Mouse (Mus musculus): ENCODE data around the gene Gm21958. TPM values are rescaled to one million over a fixed set of nuclear protein-coding genes. Genes with fewer than 3 reads are reported as not detected.

Gene Gm21958
- 1.3 and 2.0 TPM in 2 replicates for polyA plus RNA-seq (2016; fragmentation: Nextera tagmentation; extraction: Ambion mirVana)

GRCm38 (mm10) chr3:54714253-54714652 is at the start of gene Gm21958:
TSS of gene Gm21958 (minus strand) at chr3:54714353.
- no peaks in the 10 kb centered on the region for H3K4me1 ChIP-seq
- no peak within 1 kb of the TSS for H3K9ac ChIP-seq
- H3K36me3 ChIP-seq (replicated peaks), result peaks cover 76% of the 10 kb centered on the region
- H3K27ac ChIP-seq, result no peak within 1 kb of the TSS
- no peak within 1 kb of the TSS for H3K4me2 ChIP-seq
- no peak for ATAC-seq (ENCODE audit: low FRiP score)
- no peaks in the 10 kb centered on the region for H3K9me3 ChIP-seq
- WGBS, result 96% methylated on average over 6 of the region's 6 CpGs
- no peak within 1 kb of the TSS for H3K4me3 ChIP-seq (replicated peaks)
- H3K27me3 ChIP-seq, result no peaks in the 10 kb centered on the region

- Histone ChIP-seq H3K4me1 (peaks cover 3% of the 10 kb centered on the region), H3K27ac (no peak overlapping the region), H3K4me3 (replicated peaks) (no peak overlapping the region), H3K27me3 (peaks cover 4% of the 10 kb centered on the region), H3K4me2 (no peak overlapping the region), H3K9ac (no peak overlapping the region), H3K36me3 (replicated peaks) (no peaks in the 10 kb centered on the region), H3K9me3 (no peaks in the 10 kb centered on the region)
- 97% methylated on average over 1 of the region's 1 CpGs for WGBS
- ATAC-seq (ENCODE audit: low FRiP score), result no peak
Measured at GRCm38 (mm10) chr3:54761258-54761657, 47.1 kb upstream of the Gm21958 start.

GRCm38 (mm10) chr3:54760321-54761115 is 46.4 kb upstream of the Gm21958 start:
- no peaks in the 10 kb centered on the region for H3K9me3 ChIP-seq
- 71% methylated on average over 15 of the region's 15 CpGs for WGBS
- H3K27me3 ChIP-seq, result peaks cover 8% of the 10 kb centered on the region
- H3K4me3 ChIP-seq (replicated peaks), result no peak overlapping the region
- no peaks in the 10 kb centered on the region for H3K36me3 ChIP-seq (replicated peaks)
- H3K9ac ChIP-seq, result no peak overlapping the region
- peaks cover 10% of the 10 kb centered on the region for H3K4me1 ChIP-seq
- ATAC-seq (ENCODE audit: low FRiP score), result no peak
- no peak overlapping the region for H3K4me2 ChIP-seq
- H3K27ac ChIP-seq, result no peak overlapping the region

- Histone ChIP-seq H3K27ac (no peak overlapping the region), H3K9ac (no peak overlapping the region), H3K4me3 (replicated peaks) (no peak overlapping the region), H3K4me1 (peaks cover 18% of the 10 kb centered on the region), H3K4me2 (no peak overlapping the region), H3K36me3 (replicated peaks) (no peaks in the 10 kb centered on the region), H3K9me3 (no peaks in the 10 kb centered on the region), H3K27me3 (peaks cover 21% of the 10 kb centered on the region)
- no peak for ATAC-seq (ENCODE audit: low FRiP score)
- WGBS, result 80% methylated on average over 9 of the region's 9 CpGs
Measured at GRCm38 (mm10) chr3:54759211-54759610, 45.1 kb upstream of the Gm21958 start.

GRCm38 (mm10) chr3:54757446-54757845 is 43.3 kb upstream of the Gm21958 start:
- Histone ChIP-seq H3K4me3 (replicated peaks) (no peak overlapping the region), H3K4me1 (peaks cover 18% of the 10 kb centered on the region), H3K9ac (no peak overlapping the region), H3K9me3 (no peaks in the 10 kb centered on the region), H3K4me2 (no peak overlapping the region), H3K27ac (no peak overlapping the region), H3K27me3 (peaks cover 23% of the 10 kb centered on the region), H3K36me3 (replicated peaks) (no peaks in the 10 kb centered on the region)
- 90% methylated on average over 8 of the region's 8 CpGs for WGBS
- no peak for ATAC-seq (ENCODE audit: low FRiP score)

- H3K27ac ChIP-seq, result no peak overlapping the region
- peak; percentile 44; the same call in 1 of the 2 replicates for ATAC-seq (ENCODE audit: low FRiP score)
- peak overlapping the region; percentile 60 for H3K4me3 ChIP-seq (replicated peaks)
- 0% methylated on average over 11 of the region's 11 CpGs for WGBS
- peaks cover 18% of the 10 kb centered on the region for H3K4me1 ChIP-seq
- H3K9ac ChIP-seq, result peak overlapping the region; percentile 69; the same call in 1 of the 2 replicates
- H3K4me2 ChIP-seq, result peak overlapping the region; percentile 100
- H3K9me3 ChIP-seq, result no peaks in the 10 kb centered on the region
- H3K27me3 ChIP-seq, result peaks cover 23% of the 10 kb centered on the region
- peaks cover 12% of the 10 kb centered on the region for H3K36me3 ChIP-seq (replicated peaks)
Measured at GRCm38 (mm10) chr3:54756058-54756457, 41.9 kb upstream of the Gm21958 start.

- peaks cover 23% of the 10 kb centered on the region for H3K27me3 ChIP-seq
- H3K4me1 ChIP-seq, result peaks cover 18% of the 10 kb centered on the region
- peak; percentile 87 for ATAC-seq (ENCODE audit: low FRiP score)
- H3K9ac ChIP-seq, result peak within 1 kb of the TSS; percentile 69
- peak within 1 kb of the TSS; percentile 60 for H3K4me3 ChIP-seq (replicated peaks)
- H3K27ac ChIP-seq, result no peak within 1 kb of the TSS
- under 1% methylated on average over 65 of the region's 66 CpGs for WGBS
- H3K9me3 ChIP-seq, result no peaks in the 10 kb centered on the region
- H3K4me2 ChIP-seq, result peak within 1 kb of the TSS; percentile 100
- H3K36me3 ChIP-seq (replicated peaks), result peaks cover 18% of the 10 kb centered on the region
Measured at GRCm38 (mm10) chr3:54755145-54756041, 41.2 kb upstream of the Gm21958 start, which contains the start of gene Smad9. TSS of gene Smad9 (plus strand) at chr3:54755582.

- WGBS, result 76% methylated on average over 4 of the region's 4 CpGs
- Histone ChIP-seq H3K27me3 (peaks cover 23% of the 10 kb centered on the region), H3K9me3 (no peaks in the 10 kb centered on the region), H3K4me1 (peaks cover 18% of the 10 kb centered on the region), H3K4me2 (no peak overlapping the region), H3K27ac (no peak overlapping the region), H3K36me3 (replicated peaks) (peaks cover 37% of the 10 kb centered on the region), H3K4me3 (replicated peaks) (no peak overlapping the region), H3K9ac (no peak overlapping the region)
- no peak for ATAC-seq (ENCODE audit: low FRiP score)
Measured at GRCm38 (mm10) chr3:54753411-54753810, 39.3 kb upstream of the Gm21958 start.

- WGBS, result 59% methylated on average over 5 of the region's 5 CpGs
- H3K36me3 ChIP-seq (replicated peaks), result peaks cover 98% of the 10 kb centered on the region
- H3K27ac ChIP-seq, result no peak overlapping the region
- ATAC-seq (ENCODE audit: low FRiP score), result no peak
- H3K4me3 ChIP-seq (replicated peaks), result no peak overlapping the region
- no peak overlapping the region for H3K9ac ChIP-seq
- no peak overlapping the region for H3K4me2 ChIP-seq
- H3K4me1 ChIP-seq, result no peaks in the 10 kb centered on the region
- no peaks in the 10 kb centered on the region for H3K9me3 ChIP-seq
- H3K27me3 ChIP-seq, result no peaks in the 10 kb centered on the region
Measured at GRCm38 (mm10) chr3:54745799-54746198, 31.6 kb upstream of the Gm21958 start.

- Histone ChIP-seq H3K27ac (no peak overlapping the region), H3K27me3 (no peaks in the 10 kb centered on the region), H3K36me3 (replicated peaks) (peaks cover 76% of the 10 kb centered on the region), H3K4me1 (no peaks in the 10 kb centered on the region), H3K4me2 (no peak overlapping the region), H3K4me3 (replicated peaks) (no peak overlapping the region), H3K9me3 (no peaks in the 10 kb centered on the region), H3K9ac (no peak overlapping the region)
- ATAC-seq (ENCODE audit: low FRiP score), result no peak
- 97% methylated on average over 11 of the region's 11 CpGs for WGBS
Measured at GRCm38 (mm10) chr3:54741965-54742364, 27.8 kb upstream of the Gm21958 start.

GRCm38 (mm10) chr3:54737317-54737716 is 23.2 kb upstream of the Gm21958 start:
- Histone ChIP-seq H3K4me3 (replicated peaks) (no peak overlapping the region), H3K36me3 (replicated peaks) (peaks cover 40% of the 10 kb centered on the region), H3K9ac (no peak overlapping the region), H3K9me3 (no peaks in the 10 kb centered on the region), H3K4me2 (no peak overlapping the region), H3K4me1 (peaks cover 11% of the 10 kb centered on the region), H3K27me3 (no peaks in the 10 kb centered on the region), H3K27ac (no peak overlapping the region)
- no peak for ATAC-seq (ENCODE audit: low FRiP score)
- 96% methylated on average over 8 of the region's 8 CpGs for WGBS

All from forebrain, embryonic 12.5 days (tissue).